Mouse (Mus musculus): ENCODE results near the gene Spn. TPM values are rescaled to one million over a fixed set of nuclear protein-coding genes. Genes with fewer than 3 reads are reported as not detected.

The Spn gene
- polyA plus RNA-seq, 1 experiment: 3.9 TPM

GRCm38 (mm10) chr7:127110239-127111007 lies 27.2 kb downstream of the Spn start:
- Histone ChIP-seq H3K27ac (ENCODE audit: insufficient read depth, low read depth, low read length) (no peak overlapping the region), H3K36me3 (ENCODE audit: control insufficient read depth, insufficient read depth, low read length) (no peaks in the 10 kb centered on the region), H3K4me1 (ENCODE audit: control insufficient read depth, insufficient read depth, insufficient read length, low read length) (peaks cover 8% of the 10 kb centered on the region), H3K27me3 (ENCODE audit: control insufficient read depth, insufficient read depth, low read length) (no peaks in the 10 kb centered on the region), H3K4me3 (ENCODE audit: low read depth, low read length) (no peak overlapping the region)
- peak; percentile 14; the same call in 1 of the 2 replicates for TF ChIP-seq POLR2A (IDR thresholded peaks at IDR 0.05; ENCODE audit: low read depth, low read length)
- peak; percentile 88 for TF ChIP-seq CTCF (IDR thresholded peaks at IDR 0.05; ENCODE audit: extremely low read depth, insufficient read length, insufficient replicate concordance, low read depth, low read length)
- 42% methylated on average over 18 of the region's 18 CpGs for WGBS

GRCm38 (mm10) chr7:127105551-127105950 lies 32.1 kb downstream of the Spn start:
- Histone ChIP-seq H3K27me3 (ENCODE audit: control insufficient read depth, insufficient read depth, low read length) (no peaks in the 10 kb centered on the region), H3K4me3 (ENCODE audit: low read depth, low read length) (no peak overlapping the region), H3K36me3 (ENCODE audit: control insufficient read depth, insufficient read depth, low read length) (no peaks in the 10 kb centered on the region), H3K4me1 (ENCODE audit: control insufficient read depth, insufficient read depth, insufficient read length, low read length) (no peaks in the 10 kb centered on the region; the same call in 1 of the 2 replicates), H3K27ac (ENCODE audit: insufficient read depth, low read depth, low read length) (no peak overlapping the region)
- WGBS: 78% methylated on average over 7 of the region's 7 CpGs
- TF ChIP-seq CTCF (IDR thresholded peaks at IDR 0.05; ENCODE audit: extremely low read depth, insufficient read length, insufficient replicate concordance, low read depth, low read length) (no peak), POLR2A (IDR thresholded peaks at IDR 0.05; ENCODE audit: low read depth, low read length) (no peak)

GRCm38 (mm10) chr7:127104560-127105332 lies 32.9 kb downstream of the Spn start:
- 16% methylated on average over 17 of the region's 17 CpGs for WGBS
- Histone ChIP-seq H3K36me3 (ENCODE audit: control insufficient read depth, insufficient read depth, low read length) (no peaks in the 10 kb centered on the region), H3K4me3 (ENCODE audit: low read depth, low read length) (peak overlapping the region; percentile 12; the same call in 1 of the 2 replicates), H3K27ac (ENCODE audit: insufficient read depth, low read depth, low read length) (no peak overlapping the region), H3K4me1 (ENCODE audit: control insufficient read depth, insufficient read depth, insufficient read length, low read length) (no peaks in the 10 kb centered on the region; the same call in 1 of the 2 replicates), H3K27me3 (ENCODE audit: control insufficient read depth, insufficient read depth, low read length) (no peaks in the 10 kb centered on the region)
- TF ChIP-seq POLR2A (IDR thresholded peaks at IDR 0.05; ENCODE audit: low read depth, low read length) (no peak), CTCF (IDR thresholded peaks at IDR 0.05; ENCODE audit: extremely low read depth, insufficient read length, insufficient replicate concordance, low read depth, low read length) (peak; percentile 75; the same call in 1 of the 2 replicates)

GRCm38 (mm10) chr7:127103960-127104359 lies 33.7 kb downstream of the Spn start:
- H3K4me1 ChIP-seq (ENCODE audit: control insufficient read depth, insufficient read depth, insufficient read length, low read length): no peaks in the 10 kb centered on the region; the same call in 1 of the 2 replicates
- no peaks in the 10 kb centered on the region for H3K27me3 ChIP-seq (ENCODE audit: control insufficient read depth, insufficient read depth, low read length)
- TF ChIP-seq CTCF (IDR thresholded peaks at IDR 0.05; ENCODE audit: extremely low read depth, insufficient read length, insufficient replicate concordance, low read depth, low read length): no peak
- TF ChIP-seq POLR2A (IDR thresholded peaks at IDR 0.05; ENCODE audit: low read depth, low read length): no peak
- no peaks in the 10 kb centered on the region for H3K36me3 ChIP-seq (ENCODE audit: control insufficient read depth, insufficient read depth, low read length)
- no peak overlapping the region for H3K4me3 ChIP-seq (ENCODE audit: low read depth, low read length)
- H3K27ac ChIP-seq (ENCODE audit: insufficient read depth, low read depth, low read length): no peak overlapping the region
- 70% methylated on average over 6 of the region's 6 CpGs for WGBS

GRCm38 (mm10) chr7:127102148-127102547 lies 35.5 kb downstream of the Spn start:
- Histone ChIP-seq H3K36me3 (ENCODE audit: control insufficient read depth, insufficient read depth, low read length) (no peaks in the 10 kb centered on the region), H3K27ac (ENCODE audit: insufficient read depth, low read depth, low read length) (no peak overlapping the region), H3K4me1 (ENCODE audit: control insufficient read depth, insufficient read depth, insufficient read length, low read length) (no peaks in the 10 kb centered on the region; the same call in 1 of the 2 replicates), H3K27me3 (ENCODE audit: control insufficient read depth, insufficient read depth, low read length) (no peaks in the 10 kb centered on the region), H3K4me3 (ENCODE audit: low read depth, low read length) (no peak overlapping the region)
- WGBS: 79% methylated on average over 6 of the region's 6 CpGs
- TF ChIP-seq CTCF (IDR thresholded peaks at IDR 0.05; ENCODE audit: extremely low read depth, insufficient read length, insufficient replicate concordance, low read depth, low read length) (no peak), POLR2A (IDR thresholded peaks at IDR 0.05; ENCODE audit: low read depth, low read length) (no peak)

GRCm38 (mm10) chr7:127101451-127102016 lies 36.1 kb downstream of the Spn start:
- Histone ChIP-seq H3K27me3 (ENCODE audit: control insufficient read depth, insufficient read depth, low read length) (no peaks in the 10 kb centered on the region), H3K4me1 (ENCODE audit: control insufficient read depth, insufficient read depth, insufficient read length, low read length) (no peaks in the 10 kb centered on the region; the same call in 1 of the 2 replicates), H3K4me3 (ENCODE audit: low read depth, low read length) (no peak overlapping the region), H3K27ac (ENCODE audit: insufficient read depth, low read depth, low read length) (no peak overlapping the region), H3K36me3 (ENCODE audit: control insufficient read depth, insufficient read depth, low read length) (no peaks in the 10 kb centered on the region)
- TF ChIP-seq CTCF (IDR thresholded peaks at IDR 0.05; ENCODE audit: extremely low read depth, insufficient read length, insufficient replicate concordance, low read depth, low read length): peak; percentile 13; the same call in 1 of the 2 replicates
- no peak for TF ChIP-seq POLR2A (IDR thresholded peaks at IDR 0.05; ENCODE audit: low read depth, low read length)
- 11% methylated on average over 2 of the region's 2 CpGs for WGBS
